Mouse (Mus musculus): ENCODE data around the gene Aebp2. TPM values are rescaled to one million over a fixed set of nuclear protein-coding genes. Genes with fewer than 3 reads are reported as not detected.

Gene Aebp2
- total RNA-seq (2023) = 10 to 100 TPM; 23.4 to 31.0 TPM

DNA sequence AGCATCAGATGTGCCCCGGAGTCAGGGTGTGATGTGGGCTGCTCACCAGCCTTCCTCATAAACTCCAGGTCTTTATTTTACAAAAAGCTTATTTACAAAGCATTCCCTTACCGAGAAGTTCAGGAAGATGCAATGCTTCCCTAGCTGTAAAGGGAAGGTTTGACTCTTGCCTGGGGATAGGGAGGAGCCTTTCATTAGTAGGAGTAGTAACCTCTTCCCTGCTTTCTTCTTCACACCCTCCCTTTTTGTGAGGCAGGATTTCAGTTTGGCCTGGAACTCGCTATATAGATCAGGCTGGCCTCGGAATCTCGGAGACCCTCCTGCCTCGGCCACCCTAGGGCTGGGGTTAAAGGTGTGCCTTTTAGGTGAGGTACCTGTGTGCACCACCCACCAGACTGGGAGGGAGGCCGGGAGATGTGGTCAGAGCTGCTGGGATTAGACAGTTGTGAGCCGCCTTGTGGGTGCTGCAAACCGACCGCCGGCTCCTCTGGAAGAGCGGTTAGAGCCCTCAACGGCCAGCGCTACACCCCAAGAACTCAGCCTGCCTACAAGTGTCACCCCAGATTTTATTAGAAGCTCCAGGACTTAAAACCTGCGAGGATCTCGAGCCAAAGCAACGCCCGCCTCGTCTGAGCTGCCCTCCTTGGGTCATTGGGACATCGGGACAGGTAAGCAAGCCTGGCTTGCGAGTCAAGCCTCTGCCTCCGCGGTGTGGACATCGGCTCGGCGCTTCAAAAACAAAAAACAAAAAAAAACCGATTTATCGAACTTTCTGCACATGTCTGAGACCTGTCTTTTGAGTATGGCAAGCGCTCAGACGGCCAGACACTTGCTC, at the start of gene Aebp2:
Gene Aebp2 (plus strand): TSS at position 273 of the 835 bp plus-strand sequence.

Other genes starting within 250 kb of the Aebp2 start
- gene Plekha5, start 198.6 kb upstream of the Aebp2 start, total RNA-seq (2023) = 1 to 10 TPM; 2.5 to 3.5 TPM
- gene Gm11077, start 106.6 kb downstream of the Aebp2 start, total RNA-seq (2023) = not detected